Mouse (Mus musculus) olfactory bulb, adult 2 months (tissue): ENCODE data around the gene Pds5b. TPM values are rescaled to one million over a fixed set of nuclear protein-coding genes. Genes with fewer than 3 reads are reported as not detected.
"Not testable (repeated sequence)": the region's sequence is repeated elsewhere in the genome, so short reads cannot be mapped to it uniquely, and the experiment has no call there.

ENCODE experiments used
- H3K27ac ChIP-seq: fragments of 200-500 bp; 2 replicates; pipeline ENCODE4 v1.5.1; 2012; ENCODE audit warnings: low read depth, low read length; ENCODE audit not compliant: insufficient read depth
- H3K4me1 ChIP-seq: fragments of 200-500 bp; 2 replicates; pipeline ENCODE4 v1.6.1; 2012; ENCODE audit warnings: low read length; ENCODE audit not compliant: control insufficient read depth, insufficient read depth
- H3K4me3 ChIP-seq: fragments of 200-500 bp; 2 replicates; pipeline ENCODE4 v1.5.1; 2012; ENCODE audit warnings: mild to moderate bottlenecking, low read depth, low read length, moderate library complexity; ENCODE audit not compliant: insufficient read depth
- CTCF ChIP-seq: fragments of 200-500 bp; IDR thresholded peaks from 2 replicates; pipeline ENCODE4 v1.5.1; 2012; ENCODE audit warnings: low read depth, mild to moderate bottlenecking, low read length, moderate library complexity; ENCODE audit not compliant: insufficient read depth
- POLR2A ChIP-seq: fragments of 200-500 bp; IDR thresholded peaks from 2 replicates; pipeline ENCODE4 v1.6.1; 2012; ENCODE audit warnings: mild to moderate bottlenecking, low read depth, low read length, moderate library complexity; ENCODE audit not compliant: insufficient read depth
- WGBS: fragments of 180-500 bp; shearing (Covaris S2); methylation state at CpG from one replicate; pipeline ENCODE4 v1.1.7; 2018; 5-methylcytosine and 5-hydroxymethylcytosine counted together
- polyA plus RNA-seq: library from polyadenylated mRNA; stranded (reverse); fragments of >200 nt; gene quantifications from 2 replicates; pipeline ENCODE4 v1.2.4, GENCODE M21; 2012; ENCODE audit warnings: low replicate concordance; ENCODE audit not compliant: missing spikeins, insufficient read depth, insufficient read length

Gene Pds5b
- polyA plus RNA-seq, 1 experiment, result 121 TPM

DNA sequence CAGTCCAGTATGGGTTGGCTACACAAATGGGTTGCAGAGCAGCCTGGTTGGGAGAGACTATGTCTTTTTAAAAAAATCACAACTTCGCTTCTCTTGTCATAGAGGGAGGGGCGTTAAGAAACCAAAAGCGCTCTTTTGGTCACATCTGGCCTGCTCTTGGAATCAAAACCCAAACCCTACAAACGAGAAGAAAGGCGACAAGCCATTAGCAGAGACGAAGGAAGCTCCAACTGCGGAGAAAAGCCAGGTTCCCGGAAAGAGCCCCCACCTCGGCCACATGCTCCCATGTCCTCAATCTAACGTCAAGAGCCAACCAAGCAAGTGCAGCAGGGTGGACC, 8.8 kb upstream of the Pds5b start:
- Histone ChIP-seq H3K27ac (peak overlapping the region; percentile 67), H3K4me1 (peaks cover 2% of the 10 kb centered on the region; the same call in 1 of the 2 replicates), H3K4me3 (peak overlapping the region; percentile 72)
- WGBS, result under 1% methylated on average over 10 of the region's 10 CpGs
- TF ChIP-seq CTCF, result no peak
- TF ChIP-seq POLR2A, result no peak

DNA sequence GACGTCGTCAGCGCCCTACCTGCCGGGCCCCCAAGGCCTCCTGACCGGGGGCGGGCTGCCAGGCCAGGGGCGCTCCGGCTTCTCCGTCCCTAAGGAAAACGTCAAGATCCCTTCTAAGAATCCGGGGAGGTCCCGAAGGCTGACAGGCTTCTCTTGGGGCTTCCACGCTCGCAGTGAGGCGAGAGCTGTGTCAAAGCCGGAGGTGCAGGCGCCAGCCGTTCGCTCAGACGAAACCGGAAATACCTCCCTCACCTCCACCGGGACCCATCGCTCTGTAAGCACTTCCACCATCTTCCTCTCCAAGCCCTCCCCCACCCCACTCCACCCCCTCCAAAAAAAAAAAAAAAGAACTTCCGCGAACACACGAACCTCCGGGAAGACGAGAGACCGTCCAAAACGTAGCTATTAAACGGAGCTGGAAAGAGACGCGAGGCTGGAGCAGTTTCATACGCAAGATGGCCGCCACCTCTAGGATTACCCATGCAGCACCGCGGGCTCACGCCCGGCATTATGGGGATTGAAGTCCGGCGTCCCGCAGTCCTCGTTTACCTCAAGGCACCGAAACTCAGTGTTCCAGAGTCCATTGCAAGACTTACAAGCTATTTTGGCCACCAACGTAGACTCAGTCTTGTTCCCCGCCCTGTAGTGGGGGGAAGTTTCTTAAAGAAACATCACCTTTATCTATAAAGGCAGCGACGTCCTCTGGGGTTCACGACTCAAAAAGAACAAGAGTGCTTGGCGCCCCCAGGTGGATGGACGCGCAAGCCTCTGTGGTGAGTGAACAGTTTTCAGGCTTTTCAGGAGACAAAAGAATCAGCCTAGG, 8.2 kb upstream of the Pds5b start:
- WGBS, result under 1% methylated on average over 52 of the region's 52 CpGs
- H3K27ac ChIP-seq, result peak overlapping the region; percentile 67
- peak; percentile 64 for TF ChIP-seq POLR2A
- TF ChIP-seq CTCF, result peak; percentile 72; the same call in 1 of the 2 replicates
- peak overlapping the region; percentile 72 for H3K4me3 ChIP-seq
- H3K4me1 ChIP-seq, result peaks cover 2% of the 10 kb centered on the region; the same call in 1 of the 2 replicates

GRCm38 (mm10) chr5:150666133-150666739, 7.3 kb upstream of the Pds5b start, which contains the start of gene N4bp2l2:
N4bp2l2 (minus strand) TSS chr5:150666183.
- Histone ChIP-seq H3K4me3 (peak within 1 kb of the TSS; percentile 72), H3K27ac (peak within 1 kb of the TSS; percentile 67)
- not testable (repeated sequence) for H3K4me1 ChIP-seq
- 76% methylated on average over 9 of the region's 9 CpGs for WGBS

GRCm38 (mm10) chr5:150668731-150669130, 4.8 kb upstream of the Pds5b start:
- no peak overlapping the region for H3K4me3 ChIP-seq
- peaks cover under 1% of the 10 kb centered on the region; the same call in 1 of the 2 replicates for H3K4me1 ChIP-seq
- 68% methylated on average over 4 of the region's 4 CpGs for WGBS

GRCm38 (mm10) chr5:150672343-150672742, 1.2 kb upstream of the Pds5b start:
- Histone ChIP-seq H3K4me3 (no peak overlapping the region), H3K27ac (no peak overlapping the region), H3K4me1 (peaks cover 2% of the 10 kb centered on the region; the same call in 1 of the 2 replicates)
- WGBS, result 94% methylated on average over 7 of the region's 7 CpGs
- TF ChIP-seq CTCF (no peak), POLR2A (no peak)

More at GRCm38 (mm10) chr5:150668731-150669130, 4.8 kb upstream of the Pds5b start:
- no peak for TF ChIP-seq CTCF
- TF ChIP-seq POLR2A, result no peak
- H3K27ac ChIP-seq, result no peak overlapping the region

DNA sequence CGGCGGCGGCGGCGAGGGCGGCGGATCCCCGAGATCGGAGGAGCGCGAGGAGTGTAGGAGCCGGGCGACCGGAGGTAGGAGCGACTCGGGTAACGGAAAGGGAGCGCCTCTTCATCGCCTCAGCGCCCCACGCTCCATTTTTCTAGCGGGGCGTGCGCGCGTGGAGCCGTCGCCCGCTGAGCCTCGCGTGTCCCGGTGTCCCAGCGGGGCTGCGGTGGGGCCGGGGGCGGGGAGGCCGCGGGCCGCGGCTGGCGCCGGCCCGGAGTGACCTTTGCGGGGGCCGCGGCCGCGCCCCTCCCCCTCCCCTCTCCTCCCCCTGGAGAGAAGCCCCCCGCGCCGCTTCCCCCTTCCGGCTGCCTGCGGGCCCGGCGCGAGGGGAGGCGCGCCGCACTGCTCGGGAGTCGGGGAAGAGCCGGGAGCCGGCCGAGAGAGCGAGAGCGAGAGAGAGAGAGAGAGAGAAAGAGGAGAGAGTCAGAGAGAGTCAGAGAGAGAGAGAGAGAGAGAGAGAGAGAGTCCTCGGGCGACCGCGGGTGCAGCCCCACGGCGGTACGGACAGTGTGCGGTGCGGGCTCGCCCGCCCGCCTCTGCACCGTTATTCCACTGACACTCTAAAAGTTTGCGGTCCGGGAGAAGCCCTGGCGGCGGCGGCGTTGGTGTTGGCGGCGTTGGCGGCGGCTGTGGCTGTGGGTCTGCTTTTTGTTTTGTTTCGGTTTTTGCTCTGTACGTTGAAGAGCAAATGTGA, 512 bp downstream of the Pds5b start:
- Histone ChIP-seq H3K4me3 (peak overlapping the region; percentile 73), H3K27ac (peak overlapping the region; percentile 77; the same call in 1 of the 2 replicates), H3K4me1 (peaks cover 2% of the 10 kb centered on the region; the same call in 1 of the 2 replicates)
- TF ChIP-seq CTCF (no peak), POLR2A (no peak)
- under 1% methylated on average over 83 of the region's 91 CpGs for WGBS

GRCm38 (mm10) chr5:150674866-150675265, 1.3 kb downstream of the Pds5b start:
- WGBS, result 32% methylated on average over 6 of the region's 6 CpGs
- peaks cover 2% of the 10 kb centered on the region; the same call in 1 of the 2 replicates for H3K4me1 ChIP-seq

GRCm38 (mm10) chr5:150682862-150683261, 9.3 kb downstream of the Pds5b start:
- not testable (repeated sequence) for H3K4me3 ChIP-seq, H3K4me1 ChIP-seq, H3K27ac ChIP-seq
- WGBS, result 94% methylated on average over 6 of the region's 6 CpGs

More at GRCm38 (mm10) chr5:150674866-150675265, 1.3 kb downstream of the Pds5b start:
- Histone ChIP-seq H3K27ac (no peak overlapping the region), H3K4me3 (no peak overlapping the region)
- TF ChIP-seq CTCF (no peak), POLR2A (no peak)

DNA sequence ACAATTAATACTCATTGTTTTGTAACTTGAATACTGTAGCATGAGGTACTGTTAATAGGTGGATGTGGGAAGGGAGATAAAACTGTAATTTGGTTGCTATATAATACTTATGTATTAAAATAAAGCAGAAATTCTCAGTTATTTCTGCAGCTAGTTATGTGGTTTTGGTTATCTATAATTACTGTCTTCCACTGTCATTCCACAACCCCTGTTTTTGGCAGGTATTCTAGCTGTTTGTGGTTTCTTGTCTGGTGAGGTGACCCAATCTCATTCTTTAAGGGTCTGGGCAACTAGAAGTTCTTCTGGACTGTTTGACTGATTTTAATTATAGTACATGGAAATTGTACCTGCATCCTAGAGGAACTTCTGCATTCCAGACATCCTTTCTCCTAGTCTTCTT, 17.1 kb downstream of the Pds5b start:
- H3K4me3 ChIP-seq, result no peak overlapping the region
- H3K4me1 ChIP-seq, result no peaks in the 10 kb centered on the region
- no peak overlapping the region for H3K27ac ChIP-seq
- TF ChIP-seq POLR2A (no peak), CTCF (no peak)
